In genomic region chr9:99451161-99451560, GRCm38 (mm10) we compare ENCODE assay signal across 9 mouse cellular contexts. TPM values are rescaled to one million over a fixed set of nuclear protein-coding genes. Genes with fewer than 3 reads are reported as not detected.
DNase-seq lines count a peak whose midpoint lies in the region; ATAC-seq lines count a peak whose summit lies in the region.
"Had no signal": no experiment of that assay in that cellular context is flagged by ENCODE, and none has a peak within 500 bp of the region (broad histone marks: within the 10 kb centered on the region; RNA-seq: fewer than 3 reads in every experiment).

Gene Nme9 (plus strand): TSS chr9:99451475.

- no peak; the same call in 1 of the 2 replicates for ATAC-seq in embryonic facial prominence, embryonic 12.5 days (ENCODE audit: insufficient number of reproducible peaks, insufficient read depth, low FRiP score, low TSS enrichment)
- ATAC-seq in intestine, embryonic 16.5 days, result peak; percentile 68
- ATAC-seq in midbrain, embryonic 14.5 days (ENCODE audit: low FRiP score, low TSS enrichment), result no peak
- ATAC-seq in liver, embryonic 11.5 days (replicated peaks; ENCODE audit: low FRiP score), result no peak

- peaks cover 12% of the 10 kb centered on the region for H3K27me3 ChIP-seq in embryonic facial prominence, embryonic 12.5 days
- H3K27me3 ChIP-seq in intestine, embryonic 16.5 days (replicated peaks; ENCODE audit: control insufficient read depth, insufficient read depth, low read length), result peaks cover 9% of the 10 kb centered on the region; the same call in 1 of the 2 replicates
- no peaks in the 10 kb centered on the region for H3K27me3 ChIP-seq in midbrain, embryonic 14.5 days (ENCODE audit: control insufficient read depth, insufficient read depth, low read length)
- H3K27me3 ChIP-seq in liver, embryonic 11.5 days (replicated peaks; ENCODE audit: control insufficient read depth, insufficient read depth, low read length), result peaks cover 10% of the 10 kb centered on the region

- no peak within 1 kb of the TSS for H3K27ac ChIP-seq in embryonic facial prominence, embryonic 12.5 days
- no peak within 1 kb of the TSS for H3K27ac ChIP-seq in intestine, embryonic 16.5 days (ENCODE audit: low read length)
- H3K27ac ChIP-seq in midbrain, embryonic 14.5 days (replicated peaks; ENCODE audit: low read depth, low read length), result no peak within 1 kb of the TSS
- no peak within 1 kb of the TSS for H3K27ac ChIP-seq in liver, embryonic 11.5 days (ENCODE audit: low read depth, low read length)

- WGBS in embryonic facial prominence, embryonic 12.5 days, result 10% methylated on average over 14 of the region's 14 CpGs
- WGBS in intestine, embryonic 16.5 days, result 8% methylated on average over 14 of the region's 14 CpGs
- WGBS in midbrain, embryonic 14.5 days, result 6% methylated on average over 14 of the region's 14 CpGs
- WGBS in liver, embryonic 11.5 days, result 10% methylated on average over 14 of the region's 14 CpGs

- DNase-seq in kidney, adult 18-20 months, result peak; percentile 10
- no peak for DNase-seq in kidney, adult 9 months
- peak; percentile 32 for DNase-seq in midbrain, embryonic 14.5 days
- DNase-seq in urinary bladder, postnatal 4 days (ENCODE audit: low spot score in 2 of 2), result no peak
- no peak for DNase-seq in left cerebral cortex, adult 18-20 months (ENCODE audit: low spot score in 2 of 2)
- DNase-seq in liver, embryonic 11.5 days (ENCODE audit: low spot score), result no peak

- no peaks in the 10 kb centered on the region for H3K4me1 ChIP-seq in embryonic facial prominence, embryonic 12.5 days
- peaks cover 3% of the 10 kb centered on the region; the same call in 1 of the 2 replicates for H3K4me1 ChIP-seq in intestine, embryonic 16.5 days (ENCODE audit: control insufficient read depth, insufficient read depth, low read length)
- no peaks in the 10 kb centered on the region for H3K4me1 ChIP-seq in midbrain, embryonic 14.5 days (ENCODE audit: control insufficient read depth, insufficient read depth, low read length)
- H3K4me1 ChIP-seq in liver, embryonic 11.5 days (replicated peaks; ENCODE audit: control insufficient read depth, insufficient read depth, low read length), result no peaks in the 10 kb centered on the region

- no peaks in the 10 kb centered on the region for H3K9me3 ChIP-seq in embryonic facial prominence, embryonic 12.5 days
- H3K9me3 ChIP-seq in intestine, embryonic 16.5 days (ENCODE audit: control insufficient read depth, low read length), result no peaks in the 10 kb centered on the region
- no peaks in the 10 kb centered on the region for H3K9me3 ChIP-seq in midbrain, embryonic 14.5 days (ENCODE audit: control insufficient read depth, low read length)
- H3K9me3 ChIP-seq in liver, embryonic 11.5 days (ENCODE audit: control insufficient read depth, low read length), result no peaks in the 10 kb centered on the region

- H3K4me3 ChIP-seq in embryonic facial prominence, embryonic 12.5 days, result no peak within 1 kb of the TSS
- peak within 1 kb of the TSS; percentile 9; the same call in 1 of the 2 replicates for H3K4me3 ChIP-seq in intestine, embryonic 16.5 days (ENCODE audit: low read length)
- no peak within 1 kb of the TSS for H3K4me3 ChIP-seq in midbrain, embryonic 14.5 days (replicated peaks; ENCODE audit: low read depth, low read length)
- H3K4me3 ChIP-seq in liver, embryonic 11.5 days (ENCODE audit: low read depth, low read length), result no peak within 1 kb of the TSS

- peak within 1 kb of the TSS; percentile 36 for H3K4me2 ChIP-seq in embryonic facial prominence, embryonic 12.5 days (replicated peaks)
- peak within 1 kb of the TSS; percentile 37 for H3K4me2 ChIP-seq in intestine, embryonic 16.5 days (ENCODE audit: low read depth, low read length)
- 0 out of 2 replicates have a peak within 1 kb of the TSS, but pooled peaks have one; percentile 7 for H3K4me2 ChIP-seq in midbrain, embryonic 14.5 days (ENCODE audit: low read length)
- H3K4me2 ChIP-seq in liver, embryonic 11.5 days, result no peak within 1 kb of the TSS

- H3K9ac ChIP-seq in embryonic facial prominence, embryonic 12.5 days, result no peak within 1 kb of the TSS
- no peak within 1 kb of the TSS; the same call in 1 of the 2 replicates for H3K9ac ChIP-seq in intestine, embryonic 16.5 days (ENCODE audit: low read depth, low read length)
- no peak within 1 kb of the TSS for H3K9ac ChIP-seq in midbrain, embryonic 14.5 days (replicated peaks; ENCODE audit: low read length)
- H3K9ac ChIP-seq in liver, embryonic 11.5 days (ENCODE audit: low read depth, low read length), result no peak within 1 kb of the TSS

- no peaks in the 10 kb centered on the region for H3K36me3 ChIP-seq in embryonic facial prominence, embryonic 12.5 days
- no peaks in the 10 kb centered on the region for H3K36me3 ChIP-seq in intestine, embryonic 16.5 days (ENCODE audit: control insufficient read depth, insufficient read depth, low read length)
- H3K36me3 ChIP-seq in midbrain, embryonic 14.5 days (ENCODE audit: control insufficient read depth, insufficient read depth, low read length), result no peaks in the 10 kb centered on the region
- no peaks in the 10 kb centered on the region for H3K36me3 ChIP-seq in liver, embryonic 11.5 days (ENCODE audit: control insufficient read depth, insufficient read depth, low read length)

RNA-seq across cellular contexts. Expression of gene Nme9, which starts in this region (rescaled TPM):
- polyA plus RNA-seq in embryonic facial prominence, embryonic 12.5 days (2016; fragmentation: Nextera tagmentation; extraction: Ambion mirVana), result not detected in 2 replicates
- polyA plus RNA-seq in intestine, embryonic 16.5 days (2015; fragmentation: Nextera tagmentation; extraction: Ambion mirVana), result 0.73 and 0.76 TPM in 2 replicates
- polyA plus RNA-seq in midbrain, embryonic 14.5 days (2014; fragmentation: Nextera tagmentation; extraction: Ambion mirVana), result 0.31 TPM in 1 of 2 replicates, not detected in the other
- not detected for total RNA-seq in left cerebral cortex, adult 18-20 months (2021)
- polyA plus RNA-seq in liver, embryonic 11.5 days (2014; fragmentation: Nextera tagmentation; extraction: Ambion mirVana), result not detected in 2 replicates
- total RNA-seq: left cerebral cortex, postnatal 36 days had no signal

Comparison
In these comparisons a context has a peak if more than half of its experiments do, and no peak if none do; other contexts are left out.
1. Peak in ATAC-seq, H3K4me3 ChIP-seq and H3K4me2 ChIP-seq in intestine, embryonic 16.5 days; RNA of the gene not detected or under 1 TPM.
2. Peak in DNase-seq and H3K4me2 ChIP-seq in midbrain, embryonic 14.5 days; RNA of the gene not detected or under 1 TPM.